Mouse (Mus musculus) liver, postnatal 0 days (tissue): ENCODE results near the gene Ap1m2. TPM values are rescaled to one million over a fixed set of nuclear protein-coding genes. Genes with fewer than 3 reads are reported as not detected.

Experiments used
- ATAC-seq: fragments of 200-750 bp; cut with Nextera tagmentation; 2 replicates; pipeline ENCODE4 v1.8.0; 2017; ENCODE audit warnings: mild to moderate bottlenecking, moderate library complexity
- DNase-seq: peaks from one replicate; pipeline ENCODE4 v3.0.0-alpha.2; 2016
- H3K27ac ChIP-seq: fragments of 300-500 bp; sonication (generic); 2 replicates; pipeline ENCODE4 v1.5.1; 2014; ENCODE audit warnings: antibody characterized with exemption, moderate library complexity, mild to moderate bottlenecking, low read depth
- H3K27me3 ChIP-seq: fragments of 300-500 bp; sonication (generic); 2 replicates; pipeline ENCODE4 v1.6.1; 2014; ENCODE audit warnings: low read length, control low read depth, mixed read lengths; ENCODE audit not compliant: insufficient read depth
- H3K36me3 ChIP-seq: fragments of 300-500 bp; sonication (generic); replicated peaks from 2 replicates; pipeline ENCODE4 v1.6.1; 2014; ENCODE audit warnings: mild to moderate bottlenecking, control low read depth, low read length, moderate library complexity, mixed read lengths; ENCODE audit not compliant: insufficient read depth
- H3K4me1 ChIP-seq: fragments of 300-500 bp; sonication (generic); 2 replicates; pipeline ENCODE4 v1.6.1; 2014; ENCODE audit warnings: antibody characterized with exemption, mild to moderate bottlenecking, control low read depth; ENCODE audit not compliant: insufficient read depth
- H3K4me2 ChIP-seq: fragments of 300-500 bp; sonication (generic); 2 replicates; pipeline ENCODE4 v1.6.1; 2014; ENCODE audit warnings: low read depth, mild to moderate bottlenecking, low read length, moderate library complexity, mixed read lengths
- H3K4me3 ChIP-seq: fragments of 300-500 bp; sonication (generic); 2 replicates; pipeline ENCODE4 v1.5.1; 2014; ENCODE audit warnings: low read depth, low read length
- H3K9ac ChIP-seq: fragments of 300-500 bp; sonication (generic); replicated peaks from 2 replicates; pipeline ENCODE4 v1.6.1; 2014; ENCODE audit warnings: mild to moderate bottlenecking, moderate library complexity
- H3K9me3 ChIP-seq: fragments of 300-500 bp; sonication (generic); 2 replicates; pipeline ENCODE4 v1.6.1; 2016; ENCODE audit warnings: mild to moderate bottlenecking, control low read depth, low read length, mixed read lengths
- CTCF ChIP-seq: sonication (generic); IDR thresholded peaks from 2 replicates; pipeline ENCODE4 v1.5.1; 2016; ENCODE audit warnings: antibody characterized with exemption, low read depth
- EP300 ChIP-seq: IDR thresholded peaks from 2 replicates; pipeline ENCODE4 v1.6.1; 2016; ENCODE audit warnings: antibody characterized with exemption, low read depth, mild to moderate bottlenecking
- WGBS: fragments of 180-500 bp; shearing (Covaris S2); extraction: QIAGEN DNeasy Blood & Tissue Kit; methylation state at CpG from one replicate; pipeline ENCODE4 v1.1.7; 2014; ENCODE audit not compliant: insufficient replicate concordance; 5-methylcytosine and 5-hydroxymethylcytosine counted together
- polyA plus RNA-seq: library from polyadenylated mRNA; unstranded; fragments of >200 nt; fragmentation: Nextera tagmentation; extraction: Ambion mirVana; gene quantifications from 2 replicates; pipeline ENCODE4 v1.2.1, GENCODE M21; 2015

The Ap1m2 gene
- polyA plus RNA-seq, 1 experiment from 2014 or later, result 0.54 TPM

- Histone ChIP-seq H3K27ac (no peak overlapping the region), H3K36me3 (peaks cover 93% of the 10 kb centered on the region), H3K4me2 (no peak overlapping the region), H3K9me3 (no peaks in the 10 kb centered on the region), H3K27me3 (no peaks in the 10 kb centered on the region), H3K9ac (no peak overlapping the region), H3K4me3 (no peak overlapping the region), H3K4me1 (peaks cover 13% of the 10 kb centered on the region)
- no peak for DNase-seq
- no peak for ATAC-seq
- TF ChIP-seq CTCF, result no peak
- TF ChIP-seq EP300, result no peak
- WGBS, result 79% methylated on average over 5 of the region's 5 CpGs
Measured at GRCm38 (mm10) chr9:21277776-21278175, 34.4 kb downstream of the Ap1m2 start.

GRCm38 (mm10) chr9:21276307-21276706 is 35.8 kb downstream of the Ap1m2 start:
- no peak overlapping the region for H3K27ac ChIP-seq
- ATAC-seq (no peak), DNase-seq (no peak)
- H3K9me3 ChIP-seq, result no peaks in the 10 kb centered on the region
- WGBS, result 84% methylated on average over 8 of the region's 8 CpGs
- H3K4me2 ChIP-seq, result no peak overlapping the region
- TF ChIP-seq EP300, result no peak
- no peak for TF ChIP-seq CTCF
- peaks cover 94% of the 10 kb centered on the region for H3K36me3 ChIP-seq
- no peak overlapping the region for H3K9ac ChIP-seq
- no peaks in the 10 kb centered on the region for H3K27me3 ChIP-seq
- peaks cover 13% of the 10 kb centered on the region for H3K4me1 ChIP-seq
- no peak overlapping the region for H3K4me3 ChIP-seq

GRCm38 (mm10) chr9:21275727-21276126 is 36.4 kb downstream of the Ap1m2 start:
- 87% methylated on average over 12 of the region's 12 CpGs for WGBS
- no peak overlapping the region for H3K9ac ChIP-seq
- ATAC-seq, result no peak

GRCm38 (mm10) chr9:21275013-21275710 is 37.0 kb downstream of the Ap1m2 start:
- H3K9ac ChIP-seq, result no peak overlapping the region
- ATAC-seq (peak; percentile 25), DNase-seq (no peak)
- H3K4me1 ChIP-seq, result peaks cover 13% of the 10 kb centered on the region
- TF ChIP-seq EP300, result no peak
- TF ChIP-seq CTCF, result no peak
- H3K4me2 ChIP-seq, result no peak overlapping the region
- peak overlapping the region; percentile 5; the same call in 1 of the 2 replicates for H3K27ac ChIP-seq
- no peak overlapping the region for H3K4me3 ChIP-seq
- WGBS, result 71% methylated on average over 7 of the region's 7 CpGs
- no peaks in the 10 kb centered on the region for H3K9me3 ChIP-seq
- H3K27me3 ChIP-seq, result no peaks in the 10 kb centered on the region
- peaks cover 97% of the 10 kb centered on the region for H3K36me3 ChIP-seq

More at GRCm38 (mm10) chr9:21275727-21276126, 36.4 kb downstream of the Ap1m2 start:
- no peaks in the 10 kb centered on the region for H3K27me3 ChIP-seq
- H3K4me3 ChIP-seq, result no peak overlapping the region
- DNase-seq, result no peak
- H3K9me3 ChIP-seq, result no peaks in the 10 kb centered on the region
- peaks cover 95% of the 10 kb centered on the region for H3K36me3 ChIP-seq
- no peak overlapping the region for H3K4me2 ChIP-seq
- TF ChIP-seq CTCF (no peak), EP300 (no peak)
- H3K4me1 ChIP-seq, result peaks cover 13% of the 10 kb centered on the region
- no peak overlapping the region for H3K27ac ChIP-seq

GRCm38 (mm10) chr9:21274336-21274735 is 37.8 kb downstream of the Ap1m2 start:
- Histone ChIP-seq H3K36me3 (peaks cover 96% of the 10 kb centered on the region), H3K27me3 (no peaks in the 10 kb centered on the region), H3K27ac (peak overlapping the region; percentile 44; the same call in 1 of the 2 replicates), H3K4me1 (peaks cover 7% of the 10 kb centered on the region), H3K9ac (no peak overlapping the region), H3K4me2 (no peak overlapping the region), H3K4me3 (no peak overlapping the region), H3K9me3 (no peaks in the 10 kb centered on the region)
- no peak for TF ChIP-seq CTCF
- 0 out of 2 replicates have a peak, but pooled peaks have one; percentile 15 for TF ChIP-seq EP300
- WGBS, result 64% methylated on average over 3 of the region's 3 CpGs
- ATAC-seq (peak; percentile 12; the same call in 1 of the 2 replicates), DNase-seq (no peak)

GRCm38 (mm10) chr9:21273520-21274228 is 38.5 kb downstream of the Ap1m2 start:
- DNase-seq, result no peak
- TF ChIP-seq EP300 (no peak), CTCF (no peak)
- WGBS, result 78% methylated on average over 7 of the region's 7 CpGs
- H3K4me3 ChIP-seq, result no peak overlapping the region
- H3K9me3 ChIP-seq, result no peaks in the 10 kb centered on the region
- peaks cover 4% of the 10 kb centered on the region; the same call in 1 of the 2 replicates for H3K4me1 ChIP-seq
- peak overlapping the region; percentile 44; the same call in 1 of the 2 replicates for H3K27ac ChIP-seq
- H3K9ac ChIP-seq, result no peak overlapping the region
- no peak for ATAC-seq
- H3K4me2 ChIP-seq, result no peak overlapping the region
- H3K27me3 ChIP-seq, result no peaks in the 10 kb centered on the region
- peaks cover 96% of the 10 kb centered on the region for H3K36me3 ChIP-seq
